8 mouse cellular contexts compared by ENCODE assay signal in genomic region chr11:31850995-31851394, GRCm38 (mm10). TPM values are rescaled to one million over a fixed set of nuclear protein-coding genes. Genes with fewer than 3 reads are reported as not detected.
DNase-seq lines count a peak whose midpoint lies in the region; ATAC-seq and TF ChIP-seq lines count a peak whose summit lies in the region.

No protein-coding gene starts in this region.

- no peak overlapping the region for H3K27ac ChIP-seq in hindbrain, embryonic 16.5 days (ENCODE audit: low read depth, low read length)
- no peak overlapping the region for H3K27ac ChIP-seq in layer of hippocampus, adult 2 months

- no peak overlapping the region for H3K9ac ChIP-seq in hindbrain, embryonic 16.5 days (ENCODE audit: low read depth, low read length)

- WGBS in hindbrain, embryonic 16.5 days, result 81% methylated on average over 5 of the region's 5 CpGs

- no peak overlapping the region for H3K4me2 ChIP-seq in hindbrain, embryonic 16.5 days (ENCODE audit: low read length)

- TF ChIP-seq CTCF in layer of hippocampus, adult 2 months (conservative IDR thresholded peaks at IDR 0.05), result no peak

- H3K4me3 ChIP-seq in hindbrain, embryonic 16.5 days (ENCODE audit: low read length), result no peak overlapping the region
- no peak overlapping the region for H3K4me3 ChIP-seq in layer of hippocampus, adult 2 months

- peaks cover 14% of the 10 kb centered on the region for H3K4me1 ChIP-seq in hindbrain, embryonic 16.5 days (ENCODE audit: control insufficient read depth, insufficient read depth, low read depth, low read length)

- no peaks in the 10 kb centered on the region for H3K36me3 ChIP-seq in hindbrain, embryonic 16.5 days (ENCODE audit: control insufficient read depth, insufficient read depth, low read length)

- H3K27me3 ChIP-seq in hindbrain, embryonic 16.5 days (replicated peaks; ENCODE audit: control insufficient read depth, insufficient read depth, low read length), result no peaks in the 10 kb centered on the region

- DNase-seq in 3T3-L1 (ENCODE audit: low read depth, low spot score) (peak; percentile 61), MN1 (ENCODE audit: low spot score) (peak; percentile 91)
- peak; percentile 73 for DNase-seq in cerebellum, adult 9-11 months
- DNase-seq in kidney, postnatal 25 days, result peak; percentile 77 to 82
- no peak for DNase-seq in natural killer cell, adult 2 months (ENCODE audit: low spot score in 2 of 2)
- no peak for DNase-seq in layer of hippocampus, adult 2 months (ENCODE audit: low spot score in 2 of 2)
- no peak for DNase-seq in frontal cortex, postnatal 14 days (ENCODE audit: low spot score in 2 of 2)

- H3K9me3 ChIP-seq in hindbrain, embryonic 16.5 days (ENCODE audit: control insufficient read depth, low read length), result no peaks in the 10 kb centered on the region

- ATAC-seq in hindbrain, embryonic 16.5 days, result no peak

RNA-seq across cellular contexts. Expression of gene Cpeb4, which starts 21.0 kb away (rescaled TPM):
- polyA plus RNA-seq in hindbrain, embryonic 16.5 days (2015; fragmentation: Nextera tagmentation; extraction: Ambion mirVana), result 14.5 and 17.9 TPM in 2 replicates
- 100 to 1,000 TPM; 153 to 156 TPM for total RNA-seq in layer of hippocampus, adult 2 months (2021)

Comparison
In these comparisons a context has a peak if more than half of its experiments do, and no peak if none do; other contexts are left out.
1. DNase-seq: peak in 3T3-L1 (single experiment), MN1 (single experiment), cerebellum, adult 9-11 months (single experiment) and kidney, postnatal 25 days (2 of 2); none in natural killer cell, adult 2 months (0 of 2), layer of hippocampus, adult 2 months (0 of 2) and frontal cortex, postnatal 14 days (0 of 2).